Mouse (Mus musculus) gastrocnemius, adult 18-20 months (tissue): ENCODE measurements around the gene 4931414P19Rik. TPM values are rescaled to one million over a fixed set of nuclear protein-coding genes. Genes with fewer than 3 reads are reported as not detected.

Experiments used
- DNase-seq: peaks from one replicate; pipeline ENCODE4 v3.0.0; 2021; ENCODE audit warnings: low spot score
- total RNA-seq, 2 experiments: library from RNA; stranded (reverse); gene quantifications; 2 replicates each; pipeline ENCODE4 v1.2.3; 2021

Gene 4931414P19Rik
- total RNA-seq, 2 experiments from 2014 or later = 2.6 to 3.9 TPM

DNA sequence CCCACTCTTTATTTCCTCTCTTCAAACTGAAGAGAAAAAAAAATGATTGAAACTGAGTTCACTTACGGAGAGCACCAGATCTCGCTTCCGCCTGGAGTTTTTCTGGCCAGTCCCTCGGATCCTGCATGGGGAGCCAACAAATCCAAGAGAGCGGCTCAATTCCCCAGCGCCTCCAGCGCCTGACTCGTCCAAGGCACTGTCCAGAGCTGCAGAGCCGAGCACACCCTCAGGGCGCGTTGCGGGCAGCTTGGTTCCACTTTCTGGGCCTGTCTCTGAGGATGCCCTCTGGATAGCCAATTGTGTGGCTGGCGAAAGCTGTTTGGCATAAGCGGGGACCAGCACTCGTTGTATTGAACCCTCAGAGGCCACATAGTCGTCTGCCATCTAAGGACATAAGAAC is 14.7 kb downstream of the 4931414P19Rik start:
- no peak for DNase-seq

DNA sequence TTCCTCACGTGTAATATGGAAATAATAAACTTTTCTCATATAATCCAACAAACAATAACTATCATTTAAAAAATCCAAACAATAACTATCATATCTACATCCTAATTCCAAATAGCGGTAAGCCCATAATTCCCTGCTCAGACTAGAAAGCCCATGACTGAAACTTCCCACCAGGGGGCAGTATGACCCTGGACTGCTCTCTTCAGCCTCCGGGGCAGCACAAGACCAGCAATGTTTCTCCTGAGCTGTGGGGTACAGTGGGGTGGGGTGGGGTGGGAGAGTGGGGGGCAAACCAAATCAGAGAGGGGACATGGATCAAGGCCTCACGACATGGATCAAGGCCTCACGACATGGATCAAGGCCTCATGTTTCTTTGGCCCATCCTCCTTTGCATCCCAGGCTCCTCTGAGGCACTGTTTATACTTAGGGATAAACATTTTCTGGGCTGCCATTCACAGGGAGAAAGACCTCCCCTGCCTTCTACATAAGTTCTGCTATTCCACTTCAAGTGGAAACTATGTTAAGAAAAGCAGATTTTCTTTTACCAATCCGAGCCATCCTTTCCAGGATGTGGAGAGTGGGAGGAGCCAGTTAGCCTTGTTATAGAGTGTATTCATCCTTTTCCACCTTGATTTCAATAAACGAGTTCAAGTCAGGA is 22.0 kb downstream of the 4931414P19Rik start:
- DNase-seq = peak; percentile 71

DNA sequence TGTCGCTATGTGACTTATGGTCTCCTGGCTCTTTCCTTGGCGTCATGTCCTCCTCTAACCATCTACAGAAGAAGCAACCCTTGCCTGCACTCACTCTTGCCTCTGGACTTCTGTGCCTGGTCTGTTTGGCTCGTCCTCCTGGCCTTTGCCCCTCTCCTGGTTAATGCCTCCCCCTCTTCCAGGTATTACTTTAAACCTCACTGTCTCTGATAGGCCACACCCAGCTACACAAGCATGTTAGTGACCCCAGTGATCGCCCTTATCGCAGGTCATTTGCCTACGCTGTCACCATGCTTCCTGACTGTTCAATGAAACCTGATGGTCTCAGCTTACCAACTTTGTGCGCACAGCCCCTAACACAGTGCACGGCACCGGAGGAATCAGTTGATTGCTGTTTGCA is 23.3 kb downstream of the 4931414P19Rik start:
- DNase-seq = no peak

DNA sequence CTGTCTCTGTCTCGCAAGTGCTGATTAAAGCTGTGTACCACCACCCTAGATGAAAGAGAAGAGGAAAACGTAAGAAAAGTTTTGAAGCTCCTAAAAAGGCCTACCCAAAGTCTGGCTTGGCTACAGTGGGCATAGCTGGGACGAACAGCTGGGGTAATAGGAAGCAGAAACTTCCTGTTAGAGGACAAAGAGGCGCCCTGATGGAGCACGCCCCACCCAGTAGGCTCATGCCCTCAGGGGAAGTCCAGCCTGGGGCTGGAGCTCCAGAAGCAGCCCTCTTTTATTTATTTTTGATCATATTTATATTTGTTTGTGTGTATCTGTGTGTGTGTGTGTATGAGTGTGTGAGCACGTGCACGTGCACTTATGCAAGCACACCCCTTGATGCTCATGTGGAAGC is 26.2 kb downstream of the 4931414P19Rik start:
- DNase-seq = no peak

DNA sequence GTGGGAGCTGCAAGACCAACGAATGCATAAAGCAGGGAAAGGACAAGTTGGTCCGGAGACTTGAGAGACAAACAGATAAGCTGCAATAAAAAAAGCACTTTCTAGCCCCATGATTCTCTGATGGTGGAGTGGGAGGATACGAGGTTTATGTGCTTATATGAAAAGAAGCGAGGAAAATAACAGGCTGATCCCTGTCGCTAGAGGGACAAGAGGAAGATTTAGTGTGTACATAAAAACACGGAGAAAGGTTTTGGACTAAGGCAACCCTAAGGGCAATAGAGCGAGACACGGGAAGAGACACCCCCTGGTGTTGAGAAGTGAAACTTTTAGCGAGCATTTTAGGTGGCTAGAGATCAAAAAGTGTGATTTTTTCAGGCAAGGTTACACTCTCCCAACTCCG is 27.7 kb downstream of the 4931414P19Rik start:
- DNase-seq = peak; percentile 51

DNA sequence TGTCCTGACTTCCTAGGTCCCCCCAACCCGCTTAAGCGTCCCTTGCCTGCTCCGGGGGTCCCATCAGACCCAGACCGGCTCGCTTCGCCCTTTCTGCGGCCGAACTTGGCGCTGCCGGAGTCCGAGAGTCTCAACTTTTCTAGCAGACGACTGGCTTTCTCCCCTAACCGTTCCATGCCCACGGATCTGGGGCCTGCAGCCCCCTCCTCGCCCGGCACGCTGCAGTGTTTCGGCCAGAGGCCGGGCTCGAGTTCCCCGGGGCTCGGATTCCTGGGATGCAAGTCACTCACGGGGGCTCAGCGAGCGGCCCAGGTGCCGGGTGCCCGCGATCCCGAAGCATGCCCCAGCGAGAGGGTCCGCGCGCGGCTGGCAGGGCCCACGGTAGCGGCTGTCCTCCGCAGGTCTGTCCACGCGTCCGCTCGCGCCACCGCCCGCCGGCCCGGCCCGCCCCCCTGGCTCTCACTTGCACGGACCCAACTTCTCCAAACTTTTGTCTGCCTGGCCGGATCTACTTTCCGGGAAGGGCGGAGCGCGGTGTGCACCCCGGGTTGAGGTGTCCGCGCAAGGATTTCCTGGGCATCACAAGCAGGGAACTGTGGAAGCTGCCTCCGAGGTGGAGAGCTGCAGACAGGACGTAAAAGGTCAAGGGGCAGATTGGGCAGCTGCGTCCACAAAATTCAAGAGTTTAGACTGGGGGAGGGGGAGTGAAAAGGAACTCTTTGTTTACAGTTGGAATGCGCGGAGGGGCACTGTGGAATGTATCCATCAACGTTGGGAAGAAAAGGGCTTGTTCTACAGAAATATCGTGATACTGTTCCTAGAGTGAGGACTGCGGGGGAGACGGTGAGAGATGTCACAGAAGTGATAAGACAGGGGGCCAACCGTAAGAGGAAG is 28.5 kb downstream of the 4931414P19Rik start, which contains the start of gene Ajuba:
Ajuba (minus strand) TSS at position 470 of the 894 bp plus-strand sequence.
- peak; percentile 85 for DNase-seq

DNA sequence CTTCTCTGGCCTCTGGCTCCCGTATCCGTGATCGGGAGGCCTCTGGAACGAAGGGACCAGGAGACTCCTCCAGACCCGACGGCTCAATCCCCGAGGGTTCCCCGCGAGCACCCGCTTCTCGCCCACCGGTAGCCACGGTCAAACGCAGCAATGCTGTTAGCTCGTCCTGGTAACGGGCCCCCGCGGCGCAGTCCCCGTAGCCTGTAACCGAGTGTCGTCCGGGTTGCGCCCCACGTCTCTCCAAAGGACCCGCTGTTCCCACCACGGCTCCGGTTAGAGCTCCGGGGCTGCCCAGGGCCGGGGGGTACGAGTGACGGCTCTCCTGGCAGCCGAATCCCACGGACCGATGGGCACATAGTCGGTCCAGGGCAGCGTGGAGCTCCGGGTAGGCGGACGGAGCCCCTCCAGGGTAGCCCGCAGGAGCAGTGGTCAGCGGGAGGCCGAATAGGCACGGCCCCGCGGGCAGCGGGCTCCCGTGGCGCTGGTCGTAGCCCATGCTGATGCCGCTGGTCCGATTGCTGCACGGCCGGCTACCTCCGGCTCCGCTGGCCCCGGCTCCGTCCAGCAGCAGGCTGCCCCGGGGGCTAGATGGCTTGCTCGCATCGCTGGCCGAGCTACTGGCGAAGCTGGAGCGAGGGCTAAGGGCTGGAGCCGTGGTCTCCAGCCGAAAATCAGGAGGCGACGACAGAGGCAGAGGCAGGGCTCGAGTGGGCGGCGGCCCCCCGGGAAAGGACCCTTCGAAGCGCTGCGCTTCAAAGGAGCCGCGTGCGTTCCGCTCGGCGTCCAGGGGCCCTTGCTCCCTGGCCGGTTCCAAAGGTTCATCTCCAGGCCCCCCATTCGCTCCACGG is 29.3 kb downstream of the 4931414P19Rik start:
- no peak for DNase-seq

DNA sequence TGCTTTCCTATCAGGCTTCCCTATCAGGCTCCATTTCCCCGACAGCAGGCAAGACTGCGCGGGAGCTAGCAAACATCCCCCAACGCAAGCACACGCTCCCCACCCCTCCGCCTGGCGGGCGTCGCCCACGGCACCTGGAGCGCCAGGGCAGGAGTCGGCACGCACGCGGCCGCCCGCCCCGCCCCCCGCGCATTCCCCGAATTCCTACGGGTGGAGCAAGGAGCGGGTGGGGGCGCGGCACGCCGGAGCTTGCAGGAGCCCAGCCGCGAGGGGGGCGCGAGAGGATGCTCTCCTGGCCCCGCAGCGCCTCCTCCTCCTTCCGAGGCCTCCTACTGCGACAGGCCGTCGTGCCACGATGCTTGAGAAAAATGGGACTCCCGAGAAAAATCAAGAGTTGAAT is 30.2 kb downstream of the 4931414P19Rik start:
- DNase-seq = no peak

DNA sequence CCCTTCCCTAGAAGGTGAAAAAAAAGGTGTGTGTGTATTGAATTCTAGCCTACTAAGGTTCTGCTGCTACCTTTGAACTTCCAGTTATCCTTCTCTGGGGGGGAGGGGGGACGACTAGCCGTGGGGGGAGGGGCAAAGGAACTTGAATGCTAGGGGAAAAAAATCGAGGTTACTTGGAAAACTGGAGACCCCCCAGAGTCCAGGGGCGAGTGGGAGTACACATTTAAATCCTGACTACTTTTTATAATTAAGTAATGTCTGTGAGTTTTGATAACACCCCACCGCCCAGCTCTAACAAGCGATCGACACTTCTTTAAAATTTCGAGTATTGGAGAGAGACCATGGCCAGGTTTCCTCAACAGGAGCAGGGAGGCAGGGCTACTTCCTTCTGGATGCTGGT is 30.8 kb downstream of the 4931414P19Rik start:
- no peak for DNase-seq

DNA sequence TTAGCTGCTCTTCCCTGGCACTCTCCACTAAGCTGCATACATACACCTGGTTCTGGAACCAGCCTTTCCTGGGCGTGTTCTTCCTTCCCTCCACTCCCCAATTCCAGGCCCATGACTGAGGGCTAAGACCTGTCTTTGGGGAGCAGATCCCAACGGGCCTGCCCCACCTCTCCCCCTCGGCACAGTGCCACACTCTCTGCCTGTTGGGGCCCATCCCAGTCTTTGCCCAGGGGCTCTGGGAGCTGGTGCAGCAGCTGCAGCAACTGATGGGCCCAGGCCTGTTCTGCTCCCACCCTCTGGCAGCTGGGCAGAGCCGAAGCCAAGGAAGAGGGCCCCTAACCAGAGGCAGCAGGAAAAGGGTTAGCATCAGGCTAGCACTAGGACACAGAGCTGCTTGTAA is 31.5 kb downstream of the 4931414P19Rik start:
- no peak for DNase-seq

DNA sequence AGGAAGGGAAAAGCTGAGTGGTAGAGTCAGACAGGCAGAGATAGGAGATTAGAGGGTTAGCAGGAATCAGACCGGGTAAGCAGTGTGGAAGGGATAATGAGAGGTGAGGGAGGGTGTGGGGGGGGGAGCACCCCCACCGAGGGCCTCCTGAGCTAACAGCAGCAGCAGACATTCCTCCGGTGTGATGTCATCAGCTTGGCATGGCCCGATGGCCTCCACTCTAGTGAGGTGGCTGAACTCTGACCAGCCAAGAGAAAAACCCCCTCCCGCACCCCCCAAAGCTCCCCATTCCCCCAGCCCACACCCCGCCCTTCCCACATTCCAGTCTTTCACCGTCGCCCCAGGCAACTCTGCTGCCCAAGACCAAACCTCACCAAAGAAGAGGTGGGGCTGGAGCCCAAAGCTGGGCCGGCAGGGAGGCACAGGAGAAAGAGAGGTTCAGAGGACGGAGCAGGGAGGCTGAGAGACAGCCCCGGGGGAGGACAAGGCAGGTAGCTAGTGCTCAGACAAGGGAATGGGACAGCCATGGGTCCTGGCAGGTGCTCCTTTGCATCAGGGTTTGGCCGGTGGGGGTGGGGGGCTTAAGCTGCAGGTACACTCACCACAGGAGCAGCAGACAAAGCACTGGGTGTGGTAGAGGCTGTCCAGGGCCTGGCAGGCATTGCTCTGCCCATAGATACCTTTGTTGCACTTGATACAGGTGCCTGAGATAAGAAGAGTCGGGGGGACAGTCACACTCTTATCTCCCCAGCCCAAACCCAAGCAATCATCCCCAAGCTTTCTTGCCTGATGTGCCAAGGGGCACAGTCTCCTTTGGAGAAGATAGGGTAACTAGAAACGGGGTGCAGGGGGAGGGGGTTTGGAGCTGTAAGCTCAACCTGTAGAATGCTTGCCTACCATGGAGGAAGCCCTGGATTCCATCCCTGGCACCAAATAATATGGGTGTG is 32.7 kb downstream of the 4931414P19Rik start:
- no peak for DNase-seq

DNA sequence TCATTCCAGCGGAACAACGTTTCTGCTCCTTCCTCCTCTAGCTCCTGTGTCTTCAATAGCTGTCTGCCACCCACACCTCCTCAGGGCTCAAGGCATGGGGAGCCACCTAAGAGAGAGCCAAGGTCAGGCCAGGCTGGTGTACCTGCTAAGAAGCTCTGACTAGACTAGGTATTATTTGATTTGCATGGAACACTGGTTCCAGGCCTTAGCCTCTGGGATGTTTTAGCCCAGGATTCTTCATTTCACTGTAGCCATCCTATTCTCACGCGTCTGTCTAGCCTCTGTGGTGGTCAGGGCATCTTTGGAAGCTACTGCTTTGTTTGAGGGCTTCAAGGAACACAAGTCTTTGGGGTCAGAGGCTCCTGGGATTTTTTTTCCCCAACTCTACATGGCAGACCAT is 33.7 kb downstream of the 4931414P19Rik start:
- DNase-seq = no peak

DNA sequence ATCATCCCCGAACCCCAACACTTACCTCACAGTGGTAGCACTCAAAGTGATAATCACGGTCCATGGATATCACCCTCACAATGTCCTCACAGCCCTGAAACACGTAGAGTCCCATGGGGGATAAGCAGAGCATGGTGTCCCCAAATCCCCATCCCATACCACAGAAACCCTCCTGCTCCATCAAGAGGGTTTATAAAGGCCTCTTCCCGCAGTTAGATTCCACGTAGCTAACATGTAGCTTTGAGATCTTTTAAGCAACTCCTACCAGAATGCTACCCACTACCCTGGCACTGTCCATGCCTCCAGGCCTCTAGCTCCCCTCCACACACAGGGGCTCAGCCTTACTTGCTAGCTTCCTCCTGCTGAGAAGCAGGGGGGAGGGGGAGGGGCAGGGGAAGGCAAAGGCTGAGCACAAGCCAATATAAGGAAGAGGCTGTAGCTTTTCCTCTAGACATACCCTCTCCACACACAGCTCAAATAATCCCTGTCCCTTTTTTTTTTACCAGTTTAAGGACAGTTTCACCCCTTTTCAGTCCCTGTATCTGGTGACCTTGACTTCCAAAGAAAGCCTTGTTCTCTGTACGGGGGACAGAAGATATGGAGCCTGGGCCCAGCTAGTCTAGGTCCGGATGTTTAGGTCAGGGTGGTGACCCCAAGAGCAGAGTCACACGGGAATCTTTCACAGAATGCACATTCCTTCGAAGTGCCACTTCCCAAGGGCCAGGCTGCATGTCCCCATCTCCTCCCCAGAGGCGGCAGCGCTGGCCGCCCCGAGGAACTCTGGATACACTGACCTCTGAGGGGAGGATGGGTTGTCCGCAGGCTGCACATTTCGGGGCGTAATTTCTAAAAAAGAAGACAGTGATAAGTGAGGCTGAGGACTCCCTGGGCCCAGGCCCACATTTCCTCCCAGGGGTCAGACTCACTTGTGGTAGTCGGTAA is 36.1 kb downstream of the 4931414P19Rik start:
- DNase-seq = no peak

DNA sequence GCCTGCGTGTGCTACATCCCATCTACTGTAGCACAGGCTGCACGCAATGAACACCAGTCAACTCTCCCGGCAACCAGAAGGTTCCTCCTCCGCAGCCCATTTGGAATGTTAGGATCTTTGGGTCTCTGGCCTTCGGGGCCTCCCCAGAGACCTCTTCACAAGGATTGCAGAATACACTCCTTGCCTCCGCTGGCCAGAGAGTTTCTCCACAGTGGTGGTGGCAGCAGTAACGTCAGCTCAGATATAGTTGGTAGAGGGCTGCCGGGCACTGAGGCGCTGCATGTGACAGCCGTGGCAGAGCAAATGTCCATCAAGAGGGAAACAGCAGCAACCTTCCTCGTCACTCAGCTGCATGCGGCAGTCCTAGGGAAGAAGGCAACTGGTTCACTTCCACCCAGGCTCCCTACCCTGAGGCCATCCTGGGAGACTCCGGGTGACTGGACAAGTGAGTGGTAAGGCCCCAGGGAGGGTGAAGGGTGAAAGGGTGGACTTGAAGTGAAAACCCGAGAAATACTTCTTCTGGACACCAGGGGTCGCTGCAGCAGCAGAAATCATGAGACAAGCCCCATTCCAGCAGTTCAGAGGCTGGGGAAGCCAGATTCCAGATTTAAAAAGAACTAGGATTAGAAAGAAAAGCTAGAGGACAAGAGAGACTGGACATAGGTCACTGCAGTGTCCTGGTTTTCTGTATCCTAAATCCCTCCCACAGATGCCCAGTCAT is 36.9 kb downstream of the 4931414P19Rik start:
- peak; percentile 78 for DNase-seq

DNA sequence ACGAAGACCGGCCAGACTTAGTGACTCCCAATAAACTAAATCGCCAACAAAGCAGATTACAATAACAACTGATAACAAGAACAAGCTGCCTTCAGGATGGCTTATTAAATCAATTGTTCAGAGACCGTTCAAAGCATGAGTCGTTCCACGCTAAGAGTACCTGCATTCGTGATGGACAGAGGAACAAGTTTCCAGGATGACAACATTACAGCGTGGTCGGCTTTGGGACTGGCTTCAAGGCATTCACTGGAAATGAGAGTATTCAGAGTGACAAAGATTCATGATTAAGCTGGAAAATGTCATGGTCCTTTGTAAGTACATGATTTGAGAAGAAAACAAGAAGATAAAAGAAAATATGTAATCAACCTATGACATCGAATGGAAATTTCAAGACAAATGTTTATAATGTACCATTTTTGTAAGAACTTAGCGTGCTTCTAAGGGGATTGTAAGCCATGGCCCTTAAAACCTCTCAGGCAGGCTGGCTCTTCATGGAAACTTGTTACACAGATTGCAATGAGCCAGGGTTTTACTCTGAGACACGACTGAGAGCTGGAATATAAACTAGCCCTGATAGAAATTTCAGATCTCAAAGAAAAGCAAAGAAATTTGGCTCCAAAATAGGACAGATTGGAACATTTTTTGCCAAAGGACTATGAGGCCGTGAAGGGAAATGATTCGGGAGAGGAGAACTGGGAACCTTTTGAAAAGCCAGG is 45.1 kb downstream of the 4931414P19Rik start:
- DNase-seq = no peak

DNA sequence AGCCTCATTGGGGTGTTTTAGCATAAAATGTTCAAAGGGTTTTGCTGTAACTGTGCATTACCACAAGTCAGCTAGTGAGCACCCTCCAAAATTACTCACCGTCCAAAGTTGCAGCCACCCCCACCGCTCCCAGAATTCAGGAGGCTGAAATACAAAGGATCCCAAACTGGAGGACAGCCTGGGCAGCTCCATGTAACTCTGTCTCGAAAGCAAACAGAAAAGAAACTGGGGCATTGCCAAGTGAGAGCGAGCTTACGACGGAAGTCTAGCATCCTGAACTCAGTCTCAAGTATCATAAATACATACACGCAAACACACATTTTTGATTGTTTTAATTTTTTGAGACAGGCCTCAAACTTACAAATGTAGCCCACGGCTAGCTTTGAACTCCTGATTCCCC is 48.5 kb downstream of the 4931414P19Rik start:
- no peak for DNase-seq

DNA sequence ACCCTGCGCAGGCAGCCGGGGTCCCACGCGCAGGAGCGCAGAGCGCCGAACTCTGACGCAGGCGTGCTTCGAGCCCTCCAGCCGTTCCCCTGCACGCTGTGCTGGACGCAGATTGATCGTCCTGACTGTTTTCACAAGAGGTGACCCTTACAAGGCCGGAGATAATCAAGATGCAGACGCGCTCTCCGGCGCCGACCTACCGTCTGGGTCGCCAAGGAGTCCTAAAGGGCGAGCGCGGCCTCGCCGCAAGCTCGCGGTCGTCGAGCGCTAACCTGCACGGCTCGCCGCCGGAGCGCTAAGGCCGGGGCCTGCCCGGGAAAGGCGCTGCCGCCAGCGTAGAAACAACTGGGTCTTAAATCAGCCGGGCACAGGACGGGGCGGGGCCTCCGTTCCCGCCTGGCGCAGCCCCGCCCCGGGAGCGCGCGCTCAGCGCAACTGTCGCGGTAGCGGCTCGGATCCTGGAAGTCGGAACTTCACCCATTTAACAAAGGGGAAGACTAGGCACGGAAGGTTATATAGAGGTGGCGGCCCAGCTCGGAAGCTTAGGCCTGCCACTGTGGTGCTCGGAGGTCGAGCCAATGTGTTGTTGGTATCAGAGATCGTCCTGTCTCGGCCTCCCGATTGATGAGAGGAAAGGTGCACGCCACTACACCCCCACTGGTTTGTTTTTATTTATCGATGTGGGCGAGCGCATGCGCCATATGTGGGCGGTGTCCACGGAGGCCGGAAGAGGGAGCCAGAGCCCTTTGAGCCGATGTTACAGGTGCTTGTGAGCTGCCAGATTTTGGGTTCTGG is 51.6 kb downstream of the 4931414P19Rik start, which contains the start of gene Haus4:
Haus4 (minus strand) TSS at position 642 of the 795 bp plus-strand sequence.
- peak; percentile 72 for DNase-seq
